Mouse (Mus musculus): ENCODE data around the gene Sh3gl2.

The Sh3gl2 gene

GRCm38 (mm10) chr4:85232386-85233381 is 27.8 kb downstream of the Sh3gl2 start:
- DNase-seq, result peak; percentile 16

GRCm38 (mm10) chr4:85241675-85242074 is 36.7 kb downstream of the Sh3gl2 start:
- DNase-seq, result no peak

- DNase-seq, result no peak
Measured at GRCm38 (mm10) chr4:85242562-85242961, 37.6 kb downstream of the Sh3gl2 start.

GRCm38 (mm10) chr4:85248673-85249072 is 43.7 kb downstream of the Sh3gl2 start:
- DNase-seq, result no peak

GRCm38 (mm10) chr4:85250271-85250670 is 45.3 kb downstream of the Sh3gl2 start:
- DNase-seq, result peak; percentile 79

GRCm38 (mm10) chr4:85250786-85251185 is 45.9 kb downstream of the Sh3gl2 start:
- DNase-seq, result no peak

- no peak for DNase-seq
Measured at GRCm38 (mm10) chr4:85255771-85256389, 51.0 kb downstream of the Sh3gl2 start.

- peak; percentile 79 for DNase-seq
Measured at GRCm38 (mm10) chr4:85256461-85257202, 51.7 kb downstream of the Sh3gl2 start.

- no peak for DNase-seq
Measured at GRCm38 (mm10) chr4:85257771-85258341, 52.9 kb downstream of the Sh3gl2 start.

- DNase-seq, result no peak
Measured at GRCm38 (mm10) chr4:85260687-85261658, 56.0 kb downstream of the Sh3gl2 start.

- DNase-seq, result peak; percentile 27
Measured at GRCm38 (mm10) chr4:85262146-85262545, 57.2 kb downstream of the Sh3gl2 start.

- DNase-seq, result no peak
Measured at GRCm38 (mm10) chr4:85262606-85263005, 57.7 kb downstream of the Sh3gl2 start.

- no peak for DNase-seq
Measured at GRCm38 (mm10) chr4:85267456-85267855, 62.5 kb downstream of the Sh3gl2 start.

GRCm38 (mm10) chr4:85272877-85273276 is 68.0 kb downstream of the Sh3gl2 start:
- DNase-seq, result peak; percentile 31

- no peak for DNase-seq
Measured at GRCm38 (mm10) chr4:85273452-85273851, 68.5 kb downstream of the Sh3gl2 start.

- DNase-seq, result no peak
Measured at GRCm38 (mm10) chr4:85283151-85283550, 78.2 kb downstream of the Sh3gl2 start.

GRCm38 (mm10) chr4:85289990-85290389 is 85.1 kb downstream of the Sh3gl2 start:
- no peak for DNase-seq

- DNase-seq, result no peak
Measured at GRCm38 (mm10) chr4:85291296-85291695, 86.4 kb downstream of the Sh3gl2 start.

GRCm38 (mm10) chr4:85293368-85293767 is 88.4 kb downstream of the Sh3gl2 start:
- DNase-seq, result no peak

GRCm38 (mm10) chr4:85300610-85301405 is 95.9 kb downstream of the Sh3gl2 start:
- no peak for DNase-seq
